Mouse (Mus musculus) intestine, postnatal 0 days (tissue): ENCODE measurements around the gene Ints6. TPM values are rescaled to one million over a fixed set of nuclear protein-coding genes. Genes with fewer than 3 reads are reported as not detected.
A peak's percentile ranks its signal among the peaks of the same experiment; 100 is the strongest.

Experiments used
- ATAC-seq: fragments of 200-750 bp; cut with Nextera tagmentation; 2 replicates; pipeline ENCODE4 v1.8.0; 2017; ENCODE audit warnings: mild to moderate bottlenecking, moderate TSS enrichment, moderate library complexity
- H3K27ac ChIP-seq: fragments of 300-500 bp; sonication (generic); 2 replicates; pipeline ENCODE4 v1.5.1; 2014; ENCODE audit warnings: mild to moderate bottlenecking, low read depth, low read length, moderate library complexity
- H3K27me3 ChIP-seq: fragments of 300-500 bp; sonication (generic); replicated peaks from 2 replicates; pipeline ENCODE4 v1.6.1; 2014; ENCODE audit warnings: low read length, mixed read lengths; ENCODE audit not compliant: control insufficient read depth, insufficient read depth
- H3K36me3 ChIP-seq: fragments of 300-500 bp; sonication (generic); 2 replicates; pipeline ENCODE4 v1.6.1; 2014; ENCODE audit warnings: mild to moderate bottlenecking, moderate library complexity; ENCODE audit not compliant: control insufficient read depth, insufficient read depth
- H3K4me1 ChIP-seq: fragments of 300-500 bp; sonication (generic); replicated peaks from 2 replicates; pipeline ENCODE4 v1.6.1; 2014; ENCODE audit warnings: antibody characterized with exemption, low read length, mixed read lengths; ENCODE audit not compliant: control insufficient read depth, insufficient read depth
- H3K4me2 ChIP-seq: fragments of 300-500 bp; sonication (generic); replicated peaks from 2 replicates; pipeline ENCODE4 v1.6.1; 2014; ENCODE audit warnings: low read depth, mild to moderate bottlenecking, moderate library complexity
- H3K4me3 ChIP-seq: fragments of 300-500 bp; sonication (generic); 2 replicates; pipeline ENCODE4 v1.5.1; 2014; ENCODE audit warnings: low read depth, low read length
- H3K9ac ChIP-seq: fragments of 300-500 bp; sonication (generic); 2 replicates; pipeline ENCODE4 v1.6.1; 2014; ENCODE audit warnings: mild to moderate bottlenecking, low read depth, low read length
- H3K9me3 ChIP-seq: fragments of 300-500 bp; sonication (generic); 2 replicates; pipeline ENCODE4 v1.6.1; 2016; ENCODE audit warnings: mixed run types; ENCODE audit not compliant: control insufficient read depth
- CTCF ChIP-seq: sonication (generic); IDR thresholded peaks from 2 replicates; pipeline ENCODE4 v1.5.1; 2016; ENCODE audit warnings: low read depth, mild to moderate bottlenecking, control low read depth, antibody characterized with exemption, moderate library complexity
- WGBS: fragments of 180-500 bp; shearing (Covaris S2); extraction: QIAGEN DNeasy Blood & Tissue Kit; methylation state at CpG from one replicate; pipeline ENCODE4 v1.1.7; 2014; 5-methylcytosine and 5-hydroxymethylcytosine counted together
- polyA plus RNA-seq: library from polyadenylated mRNA; unstranded; fragments of >200 nt; fragmentation: Nextera tagmentation; extraction: Ambion mirVana; gene quantifications from 2 replicates; pipeline ENCODE4 v1.2.1, GENCODE M21; 2015

Gene Ints6
- polyA plus RNA-seq, 1 experiment from 2014 or later, result 6.5 TPM

GRCm38 (mm10) chr14:62759771-62760320, 1.1 kb downstream of the Ints6 start:
- no peak for TF ChIP-seq CTCF
- ATAC-seq, result peak; percentile 37
- Histone ChIP-seq H3K27ac (peak overlapping the region; percentile 99), H3K9ac (peak overlapping the region; percentile 99), H3K4me3 (peak overlapping the region; percentile 95), H3K4me2 (peak overlapping the region; percentile 97), H3K27me3 (no peaks in the 10 kb centered on the region), H3K4me1 (no peaks in the 10 kb centered on the region), H3K9me3 (no peaks in the 10 kb centered on the region), H3K36me3 (no peaks in the 10 kb centered on the region)
- under 1% methylated on average over 35 of the region's 38 CpGs for WGBS

GRCm38 (mm10) chr14:62758714-62759113, 2.3 kb downstream of the Ints6 start:
- no peaks in the 10 kb centered on the region for H3K4me1 ChIP-seq
- no peaks in the 10 kb centered on the region for H3K27me3 ChIP-seq
- no peak for TF ChIP-seq CTCF
- no peak for ATAC-seq
- H3K9me3 ChIP-seq, result no peaks in the 10 kb centered on the region
- H3K4me3 ChIP-seq, result no peak overlapping the region
- no peaks in the 10 kb centered on the region for H3K36me3 ChIP-seq
- peak overlapping the region; percentile 97; the same call in 1 of the 2 replicates for H3K4me2 ChIP-seq
- H3K27ac ChIP-seq, result no peak overlapping the region
- H3K9ac ChIP-seq, result no peak overlapping the region
- WGBS, result 91% methylated on average over 5 of the region's 5 CpGs

- Histone ChIP-seq H3K27me3 (no peaks in the 10 kb centered on the region), H3K27ac (no peak overlapping the region), H3K4me2 (no peak overlapping the region), H3K36me3 (no peaks in the 10 kb centered on the region), H3K9ac (no peak overlapping the region), H3K4me1 (no peaks in the 10 kb centered on the region), H3K9me3 (no peaks in the 10 kb centered on the region), H3K4me3 (no peak overlapping the region)
- TF ChIP-seq CTCF, result no peak
- no peak for ATAC-seq
- 97% methylated on average over 1 of the region's 1 CpGs for WGBS
Measured at GRCm38 (mm10) chr14:62755095-62755640, 5.8 kb downstream of the Ints6 start.

- ATAC-seq, result no peak
- Histone ChIP-seq H3K27ac (no peak overlapping the region), H3K4me2 (no peak overlapping the region), H3K4me3 (no peak overlapping the region), H3K27me3 (no peaks in the 10 kb centered on the region), H3K9me3 (no peaks in the 10 kb centered on the region), H3K36me3 (no peaks in the 10 kb centered on the region), H3K4me1 (no peaks in the 10 kb centered on the region), H3K9ac (no peak overlapping the region)
- no peak for TF ChIP-seq CTCF
- WGBS, result 60% methylated on average over 2 of the region's 2 CpGs
Measured at GRCm38 (mm10) chr14:62751479-62751878, 9.5 kb downstream of the Ints6 start.

- Histone ChIP-seq H3K4me2 (no peak overlapping the region), H3K27ac (no peak overlapping the region), H3K27me3 (no peaks in the 10 kb centered on the region), H3K9me3 (no peaks in the 10 kb centered on the region), H3K9ac (no peak overlapping the region), H3K4me3 (no peak overlapping the region), H3K4me1 (no peaks in the 10 kb centered on the region), H3K36me3 (peaks cover 11% of the 10 kb centered on the region; the same call in 1 of the 2 replicates)
- ATAC-seq, result no peak
- 81% methylated on average over 1 of the region's 1 CpGs for WGBS
- TF ChIP-seq CTCF, result no peak
Measured at GRCm38 (mm10) chr14:62735646-62736045, 25.3 kb downstream of the Ints6 start.

- ATAC-seq, result no peak
- Histone ChIP-seq H3K4me1 (no peaks in the 10 kb centered on the region), H3K9ac (no peak overlapping the region), H3K4me3 (no peak overlapping the region), H3K9me3 (no peaks in the 10 kb centered on the region), H3K36me3 (peaks cover 16% of the 10 kb centered on the region; the same call in 1 of the 2 replicates), H3K27me3 (no peaks in the 10 kb centered on the region), H3K27ac (no peak overlapping the region), H3K4me2 (no peak overlapping the region)
- WGBS, result 60% methylated on average over 2 of the region's 2 CpGs
- TF ChIP-seq CTCF, result no peak
Measured at GRCm38 (mm10) chr14:62733666-62734065, 27.3 kb downstream of the Ints6 start.

GRCm38 (mm10) chr14:62731902-62732301, 29.1 kb downstream of the Ints6 start:
- Histone ChIP-seq H3K4me3 (no peak overlapping the region), H3K9me3 (no peaks in the 10 kb centered on the region), H3K4me1 (no peaks in the 10 kb centered on the region), H3K27ac (no peak overlapping the region), H3K36me3 (peaks cover 13% of the 10 kb centered on the region; the same call in 1 of the 2 replicates), H3K9ac (no peak overlapping the region), H3K27me3 (no peaks in the 10 kb centered on the region), H3K4me2 (no peak overlapping the region)
- TF ChIP-seq CTCF, result no peak
- 71% methylated on average over 1 of the region's 1 CpGs for WGBS
- no peak for ATAC-seq
